Mouse (Mus musculus) midbrain, embryonic 11.5 days (tissue): ENCODE measurements around the gene Frem1. TPM values are rescaled to one million over a fixed set of nuclear protein-coding genes. Genes with fewer than 3 reads are reported as not detected.

ENCODE experiments used
- ATAC-seq: fragments of 200-750 bp; cut with Nextera tagmentation; 2 replicates; pipeline ENCODE4 v1.8.0; 2017; ENCODE audit warnings: moderate TSS enrichment, moderate library complexity; ENCODE audit not compliant: low FRiP score
- DNase-seq: peaks from one replicate; pipeline ENCODE4 v3.0.0; 2015; ENCODE audit warnings: low spot score; ENCODE audit errors: missing footprints
- H3K27ac ChIP-seq: fragments of 300-500 bp; sonication (generic); 2 replicates; pipeline ENCODE4 v1.5.1; 2014; ENCODE audit warnings: low read depth, low read length
- H3K27me3 ChIP-seq: fragments of 300-500 bp; sonication (generic); 2 replicates; pipeline ENCODE4 v1.6.1; 2014; ENCODE audit warnings: mild to moderate bottlenecking, low read length, moderate library complexity, mixed read lengths; ENCODE audit not compliant: control insufficient read depth, insufficient read depth
- H3K36me3 ChIP-seq: fragments of 300-500 bp; sonication (generic); 2 replicates; pipeline ENCODE4 v1.6.1; 2014; ENCODE audit warnings: mild to moderate bottlenecking, low read length, moderate library complexity, mixed read lengths; ENCODE audit not compliant: control insufficient read depth, insufficient read depth
- H3K4me1 ChIP-seq: fragments of 300-500 bp; sonication (generic); 2 replicates; pipeline ENCODE4 v1.6.1; 2014; ENCODE audit warnings: low read length; ENCODE audit not compliant: control insufficient read depth, insufficient read depth
- H3K4me2 ChIP-seq: fragments of 300-500 bp; sonication (generic); 2 replicates; pipeline ENCODE4 v1.6.1; 2014; ENCODE audit warnings: mild to moderate bottlenecking, moderate library complexity
- H3K4me3 ChIP-seq: fragments of 300-500 bp; sonication (generic); 2 replicates; pipeline ENCODE4 v1.5.1; 2014; ENCODE audit warnings: low read depth, low read length
- H3K9ac ChIP-seq: fragments of 300-500 bp; sonication (generic); 2 replicates; pipeline ENCODE4 v1.6.1; 2014; ENCODE audit warnings: low read length
- H3K9me3 ChIP-seq: fragments of 300-500 bp; sonication (generic); 2 replicates; pipeline ENCODE4 v1.6.1; 2016; ENCODE audit warnings: low read length; ENCODE audit not compliant: control insufficient read depth
- WGBS: fragments of 180-500 bp; shearing (Covaris S2); extraction: QIAGEN DNeasy Blood & Tissue Kit; methylation state at CpG from one replicate; pipeline ENCODE4 v1.1.7; 2014; 5-methylcytosine and 5-hydroxymethylcytosine counted together
- polyA plus RNA-seq: library from polyadenylated mRNA; unstranded; fragments of >200 nt; fragmentation: Nextera tagmentation; extraction: Ambion mirVana; gene quantifications from 2 replicates; pipeline ENCODE4 v1.2.1, GENCODE M21; 2014

Frem1 gene
- polyA plus RNA-seq, 1 experiment from 2014 or later = 8.2 TPM

DNA sequence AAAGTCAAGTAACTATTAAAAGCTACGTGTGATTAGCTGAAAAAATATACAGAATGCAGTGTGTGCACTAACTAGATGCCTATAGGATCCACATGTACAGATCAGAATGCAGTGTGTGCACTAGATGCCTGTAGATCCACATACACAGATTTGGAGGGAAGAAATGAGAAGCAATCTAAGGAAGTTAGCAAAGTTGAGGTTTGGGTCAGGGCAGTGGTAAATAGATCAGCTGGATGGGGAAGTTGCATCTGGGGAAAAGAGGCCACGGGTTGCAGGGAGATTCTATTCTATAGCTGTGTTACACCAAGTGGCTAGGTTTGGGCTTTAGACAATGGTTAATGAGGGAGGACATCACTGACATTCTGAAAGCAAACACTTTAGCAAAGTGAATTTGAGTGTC lies 133.5 kb downstream of the Frem1 start:
- H3K4me3 ChIP-seq = no peak overlapping the region
- DNase-seq = no peak
- no peak overlapping the region for H3K4me2 ChIP-seq
- WGBS = 84% methylated on average over 2 of the region's 2 CpGs
- H3K9ac ChIP-seq = no peak overlapping the region
- ATAC-seq = no peak
- H3K36me3 ChIP-seq = no peaks in the 10 kb centered on the region
- H3K27ac ChIP-seq = no peak overlapping the region
- no peaks in the 10 kb centered on the region for H3K27me3 ChIP-seq
- no peaks in the 10 kb centered on the region for H3K9me3 ChIP-seq
- H3K4me1 ChIP-seq = peaks cover 11% of the 10 kb centered on the region

DNA sequence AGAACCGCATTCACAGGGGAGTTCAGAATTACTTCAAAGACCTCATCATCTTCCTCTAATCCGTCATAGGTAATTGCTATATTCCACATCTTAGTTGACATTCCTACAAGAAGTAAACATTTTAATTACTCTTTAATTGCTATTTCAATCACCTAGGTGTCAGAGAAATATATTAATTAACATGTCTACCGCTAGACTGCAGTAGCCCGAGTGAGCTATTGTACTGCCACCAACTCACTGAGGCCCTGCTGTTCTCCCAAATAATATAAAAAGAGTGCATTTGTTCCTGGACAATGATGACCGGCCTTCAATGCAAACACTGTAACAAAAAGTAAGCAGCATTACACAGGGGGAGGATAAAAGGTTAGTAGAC lies 135.5 kb downstream of the Frem1 start:
- Histone ChIP-seq H3K9me3 (no peaks in the 10 kb centered on the region), H3K27ac (no peak overlapping the region), H3K4me3 (no peak overlapping the region), H3K4me2 (peak overlapping the region; percentile 12; the same call in 1 of the 2 replicates), H3K9ac (no peak overlapping the region; the same call in 1 of the 2 replicates), H3K36me3 (no peaks in the 10 kb centered on the region), H3K27me3 (no peaks in the 10 kb centered on the region), H3K4me1 (peaks cover 11% of the 10 kb centered on the region)
- no peak for DNase-seq
- WGBS = 49% methylated on average over 5 of the region's 5 CpGs
- ATAC-seq = peak; percentile 40; the same call in 1 of the 2 replicates

DNA sequence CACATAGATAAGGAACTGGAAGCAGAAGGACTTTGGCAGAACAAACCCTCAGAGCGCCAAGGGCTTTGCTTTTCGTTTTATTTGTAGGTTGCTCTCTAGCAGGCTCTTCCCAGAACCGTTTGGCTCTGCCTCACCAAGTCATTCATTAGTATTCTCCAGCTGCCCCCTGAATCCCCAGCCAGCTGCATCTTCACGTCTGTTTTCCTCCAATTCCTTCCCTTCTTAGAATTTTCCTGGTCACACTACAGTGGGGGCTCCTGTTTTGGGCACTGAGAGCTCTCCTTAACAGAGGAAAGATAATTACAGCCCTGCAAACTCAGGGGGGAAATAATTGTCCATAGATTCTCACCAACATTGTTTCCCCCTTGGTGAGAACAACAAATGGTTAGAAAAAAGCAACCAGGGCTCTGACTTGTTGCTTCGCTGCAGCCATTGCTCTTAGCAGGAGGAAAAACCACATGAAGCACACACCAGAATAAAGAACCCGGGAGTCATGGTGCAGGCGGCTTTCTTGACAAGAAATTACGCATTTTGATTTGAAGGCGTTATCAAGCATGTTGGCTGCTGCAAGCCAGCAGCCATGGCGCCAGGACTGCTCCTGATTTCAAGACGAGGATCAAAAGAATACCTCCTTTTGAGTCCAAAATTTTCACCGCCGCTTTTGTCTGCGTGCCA lies 136.0 kb downstream of the Frem1 start:
- Histone ChIP-seq H3K4me1 (peaks cover 11% of the 10 kb centered on the region), H3K4me2 (peak overlapping the region; percentile 12; the same call in 1 of the 2 replicates), H3K27ac (0 out of 2 replicates have a peak overlapping the region, but pooled peaks have one; percentile 3), H3K36me3 (no peaks in the 10 kb centered on the region), H3K27me3 (no peaks in the 10 kb centered on the region), H3K4me3 (no peak overlapping the region), H3K9me3 (no peaks in the 10 kb centered on the region), H3K9ac (peak overlapping the region; percentile 20; the same call in 1 of the 2 replicates)
- ATAC-seq (peak; percentile 42; the same call in 1 of the 2 replicates), DNase-seq (peak; percentile 89)
- WGBS = 49% methylated on average over 14 of the region's 14 CpGs

DNA sequence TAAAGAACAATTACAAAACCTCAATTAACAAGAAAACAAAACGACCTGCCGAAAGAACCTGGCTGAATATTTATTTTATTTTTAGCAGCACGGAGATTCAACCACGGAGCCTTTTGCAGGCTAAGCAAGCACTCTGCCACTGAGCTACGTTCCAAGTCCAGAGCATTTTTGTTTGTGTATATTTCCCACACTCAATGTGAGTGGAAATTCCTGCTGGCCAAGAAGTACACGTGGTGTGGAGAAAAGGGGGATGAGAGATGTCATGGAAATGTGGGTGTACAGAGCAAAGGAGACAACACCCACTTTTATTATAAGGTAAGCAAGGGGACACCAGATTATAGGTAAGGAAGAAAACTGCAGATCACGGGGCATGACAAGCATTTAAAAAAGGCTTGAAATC lies 136.6 kb downstream of the Frem1 start:
- DNase-seq (no peak), ATAC-seq (no peak)
- Histone ChIP-seq H3K4me2 (no peak overlapping the region), H3K4me1 (peaks cover 11% of the 10 kb centered on the region), H3K9me3 (no peaks in the 10 kb centered on the region), H3K27me3 (no peaks in the 10 kb centered on the region), H3K9ac (no peak overlapping the region), H3K27ac (0 out of 2 replicates have a peak overlapping the region, but pooled peaks have one; percentile 3), H3K36me3 (no peaks in the 10 kb centered on the region), H3K4me3 (no peak overlapping the region)
- 71% methylated on average over 7 of the region's 7 CpGs for WGBS

DNA sequence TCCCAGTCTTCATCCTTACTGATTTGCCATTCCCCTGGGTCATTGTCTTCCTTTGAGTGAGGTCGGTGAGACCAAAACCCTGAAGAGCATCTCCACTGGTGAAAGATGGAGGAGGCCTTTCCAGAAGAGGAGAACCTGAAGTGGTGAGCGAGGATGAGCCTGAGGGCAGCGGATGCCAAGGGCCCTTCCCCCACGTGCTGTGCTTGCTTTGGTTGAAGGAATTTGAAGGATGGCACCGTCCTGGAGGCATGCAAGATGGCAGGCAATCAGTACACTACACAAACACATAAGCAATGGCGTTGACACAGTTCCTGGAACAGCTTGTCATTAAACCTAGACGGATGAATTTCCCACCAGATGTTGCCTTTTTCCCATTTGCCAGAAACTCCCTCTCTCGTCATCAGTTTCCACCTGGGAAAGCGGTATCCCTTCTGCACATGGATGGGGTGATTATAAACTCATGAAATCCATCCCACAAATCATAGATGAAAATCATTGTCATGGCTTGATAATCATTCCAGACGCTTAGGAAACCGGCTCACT lies 137.5 kb downstream of the Frem1 start:
- DNase-seq = no peak
- H3K36me3 ChIP-seq = no peaks in the 10 kb centered on the region
- H3K9ac ChIP-seq = no peak overlapping the region
- no peak for ATAC-seq
- WGBS = 86% methylated on average over 11 of the region's 11 CpGs
- H3K4me3 ChIP-seq = no peak overlapping the region
- H3K27me3 ChIP-seq = no peaks in the 10 kb centered on the region
- no peaks in the 10 kb centered on the region for H3K9me3 ChIP-seq
- no peak overlapping the region for H3K27ac ChIP-seq
- peaks cover 11% of the 10 kb centered on the region for H3K4me1 ChIP-seq
- no peak overlapping the region for H3K4me2 ChIP-seq

DNA sequence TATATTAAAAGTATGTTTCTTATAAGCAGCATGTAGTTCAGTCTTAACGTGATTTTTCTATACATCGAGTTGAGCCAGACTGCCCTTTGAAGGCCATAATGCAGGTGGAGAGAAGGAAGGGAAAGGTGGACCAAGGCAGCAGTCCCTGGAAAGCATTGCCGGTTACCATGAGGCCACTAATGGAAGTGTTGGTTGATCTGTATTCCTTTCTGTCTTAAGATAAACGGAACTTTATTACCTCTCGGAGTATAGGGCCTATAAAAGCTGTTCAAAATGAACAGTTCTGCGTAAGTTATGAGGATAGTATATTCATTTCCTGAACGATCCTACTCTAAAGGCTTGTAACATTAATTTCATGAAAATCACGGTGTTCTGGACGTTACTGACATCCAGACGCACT lies 156.9 kb downstream of the Frem1 start:
- DNase-seq (no peak), ATAC-seq (no peak)
- H3K9ac ChIP-seq = no peak overlapping the region
- no peak overlapping the region for H3K4me2 ChIP-seq
- H3K4me3 ChIP-seq = no peak overlapping the region
- H3K36me3 ChIP-seq = no peaks in the 10 kb centered on the region
- no peaks in the 10 kb centered on the region for H3K27me3 ChIP-seq
- no peaks in the 10 kb centered on the region for H3K9me3 ChIP-seq
- H3K4me1 ChIP-seq = no peaks in the 10 kb centered on the region
- WGBS = 91% methylated on average over 10 of the region's 10 CpGs
- no peak overlapping the region for H3K27ac ChIP-seq

DNA sequence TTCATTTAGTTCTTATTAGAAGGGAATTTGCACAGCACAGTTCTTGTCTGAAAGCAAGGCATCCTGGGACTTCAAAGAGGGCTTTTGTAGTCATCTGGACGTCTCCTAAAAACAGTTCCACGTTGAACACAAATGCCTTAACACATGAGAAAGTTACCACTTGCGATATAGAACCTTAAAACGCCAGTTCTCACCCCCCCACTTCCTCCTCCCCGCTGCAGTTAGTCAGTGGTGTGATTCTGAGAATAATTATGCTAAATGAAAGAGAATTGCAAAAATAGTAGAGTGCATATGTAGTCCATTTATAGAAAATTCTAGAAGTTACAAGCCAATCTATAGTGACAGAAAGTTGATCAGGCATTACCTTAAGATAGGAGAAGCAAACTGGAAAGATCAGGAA lies 159.9 kb downstream of the Frem1 start:
- Histone ChIP-seq H3K4me2 (no peak overlapping the region), H3K9ac (no peak overlapping the region), H3K36me3 (no peaks in the 10 kb centered on the region), H3K9me3 (no peaks in the 10 kb centered on the region), H3K4me3 (no peak overlapping the region), H3K27ac (no peak overlapping the region), H3K27me3 (no peaks in the 10 kb centered on the region), H3K4me1 (no peaks in the 10 kb centered on the region)
- ATAC-seq (no peak), DNase-seq (peak; percentile 26)
- 83% methylated on average over 5 of the region's 5 CpGs for WGBS

DNA sequence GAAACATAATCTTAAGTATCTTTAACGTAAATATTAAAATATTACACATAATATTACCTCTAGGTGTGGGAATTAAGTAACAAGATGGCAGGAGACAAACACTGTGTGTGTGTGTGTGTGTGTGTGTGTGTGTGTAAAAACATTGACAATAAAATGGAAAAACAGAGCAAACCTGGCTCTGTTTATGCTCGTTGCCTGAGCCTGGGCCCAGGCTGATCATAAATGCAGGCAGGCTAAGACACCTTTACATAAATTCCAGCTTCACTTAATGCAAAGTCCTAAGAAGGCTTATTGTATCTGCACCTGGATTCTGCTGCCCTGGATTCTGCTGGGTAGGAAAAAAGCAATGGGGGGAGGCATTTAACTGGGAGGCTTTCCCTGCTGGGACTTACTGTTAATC lies 160.6 kb downstream of the Frem1 start:
- Histone ChIP-seq H3K27me3 (no peaks in the 10 kb centered on the region), H3K36me3 (no peaks in the 10 kb centered on the region), H3K9me3 (no peaks in the 10 kb centered on the region), H3K4me1 (no peaks in the 10 kb centered on the region), H3K9ac (no peak overlapping the region), H3K27ac (no peak overlapping the region), H3K4me3 (no peak overlapping the region), H3K4me2 (no peak overlapping the region)
- DNase-seq (peak; percentile 57), ATAC-seq (no peak)
- WGBS = 89% methylated on average over 2 of the region's 2 CpGs

DNA sequence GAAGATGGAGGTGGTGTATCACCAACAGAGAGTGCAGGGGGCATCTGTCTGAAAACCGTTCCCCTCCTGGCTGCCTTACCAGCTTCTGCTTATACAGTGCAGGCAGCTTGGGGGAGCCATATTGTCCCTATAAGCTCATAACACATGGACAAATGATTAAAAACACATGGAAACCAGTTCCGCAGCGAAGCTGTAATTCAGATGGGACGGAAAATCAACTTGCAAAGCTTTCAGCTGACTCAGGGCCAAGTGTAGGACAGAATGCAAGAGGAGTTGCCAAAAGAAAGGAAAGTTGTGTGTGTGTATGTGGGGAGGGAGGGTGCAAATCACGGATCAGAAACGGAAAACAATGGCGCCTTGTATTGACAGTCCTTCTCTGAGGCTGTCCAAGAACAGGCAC lies 161.1 kb downstream of the Frem1 start:
- ATAC-seq = no peak
- peak; percentile 70 for DNase-seq
- Histone ChIP-seq H3K4me2 (no peak overlapping the region), H3K27ac (no peak overlapping the region), H3K9ac (no peak overlapping the region), H3K4me3 (no peak overlapping the region), H3K9me3 (no peaks in the 10 kb centered on the region), H3K4me1 (no peaks in the 10 kb centered on the region), H3K27me3 (no peaks in the 10 kb centered on the region), H3K36me3 (no peaks in the 10 kb centered on the region)
- WGBS = 82% methylated on average over 7 of the region's 7 CpGs
